Mouse (Mus musculus) hindbrain, embryonic 14.5 days (tissue): ENCODE measurements around the gene Olfr1316. TPM values are rescaled to one million over a fixed set of nuclear protein-coding genes. Genes with fewer than 3 reads are reported as not detected.

ENCODE experiments used
- ATAC-seq: fragments of 200-750 bp; cut with Nextera tagmentation; 2 replicates; pipeline ENCODE4 v1.8.0; 2017; ENCODE audit warnings: moderate number of reproducible peaks, mild to moderate bottlenecking, moderate TSS enrichment, moderate library complexity; ENCODE audit not compliant: low FRiP score
- DNase-seq: peaks from one replicate; pipeline ENCODE4 v3.0.0-alpha.2; 2015; ENCODE audit warnings: low spot score
- H3K27ac ChIP-seq: fragments of 300-500 bp; sonication (generic); 2 replicates; pipeline ENCODE4 v1.5.1; 2014; ENCODE audit warnings: mild to moderate bottlenecking, moderate library complexity
- H3K27me3 ChIP-seq: fragments of 300-500 bp; sonication (generic); 2 replicates; pipeline ENCODE4 v1.6.1; 2014; ENCODE audit warnings: mild to moderate bottlenecking, low read length, mixed read lengths; ENCODE audit not compliant: control insufficient read depth, insufficient read depth
- H3K36me3 ChIP-seq: fragments of 300-500 bp; sonication (generic); replicated peaks from 2 replicates; pipeline ENCODE4 v1.6.1; 2014; ENCODE audit not compliant: control insufficient read depth, insufficient read depth
- H3K4me1 ChIP-seq: fragments of 300-500 bp; sonication (generic); replicated peaks from 2 replicates; pipeline ENCODE4 v1.6.1; 2014; ENCODE audit warnings: antibody characterized with exemption, low read length, mixed read lengths; ENCODE audit not compliant: control insufficient read depth, insufficient read depth
- H3K4me2 ChIP-seq: fragments of 300-500 bp; sonication (generic); replicated peaks from 2 replicates; pipeline ENCODE4 v1.6.1; 2014; ENCODE audit warnings: mild to moderate bottlenecking, moderate library complexity
- H3K4me3 ChIP-seq: fragments of 300-500 bp; sonication (generic); replicated peaks from 2 replicates; pipeline ENCODE4 v1.5.1; 2014; ENCODE audit warnings: mild to moderate bottlenecking, low read length
- H3K9ac ChIP-seq: fragments of 300-500 bp; sonication (generic); 2 replicates; pipeline ENCODE4 v1.6.1; 2014
- H3K9me3 ChIP-seq: fragments of 300-500 bp; sonication (generic); 2 replicates; pipeline ENCODE4 v1.6.1; 2016; ENCODE audit warnings: low read length; ENCODE audit not compliant: control insufficient read depth
- whole genome bisulfite sequencing: fragments of 180-500 bp; shearing (Covaris S2); extraction: QIAGEN DNeasy Blood & Tissue Kit; methylation state at CpG from one replicate; pipeline ENCODE4 v1.1.7; 2014; 5-methylcytosine and 5-hydroxymethylcytosine counted together
- polyA plus RNA-seq: library from polyadenylated mRNA; unstranded; fragments of >200 nt; fragmentation: Nextera tagmentation; extraction: Ambion mirVana; gene quantifications from 2 replicates; pipeline ENCODE4 v1.2.1, GENCODE M21; 2014

Gene Olfr1316
- polyA plus RNA-seq, result not detected in 2 replicates

DNA sequence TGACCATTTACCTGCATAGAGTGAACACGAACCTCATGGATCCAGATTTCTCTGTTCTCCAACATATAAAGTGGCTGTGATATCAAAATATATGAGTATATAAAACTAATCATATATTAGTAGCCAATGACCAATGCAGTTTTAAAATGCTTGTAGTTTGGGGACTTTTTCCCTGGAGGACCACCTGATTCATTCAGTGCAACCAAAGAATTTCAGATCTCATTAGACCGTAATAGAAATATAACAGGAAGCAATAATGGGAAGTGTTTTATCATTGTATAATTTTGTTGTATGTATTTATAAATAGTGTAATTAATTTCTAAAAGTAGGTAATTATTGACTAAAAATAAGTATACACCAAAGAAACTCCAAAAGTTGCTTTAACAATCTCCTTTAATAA lies at the start of gene Olfr1316:
Gene Olfr1316 (minus strand): TSS at position 101 of the 400 bp plus-strand sequence.
- H3K9ac ChIP-seq, result no peak within 1 kb of the TSS

DNA sequence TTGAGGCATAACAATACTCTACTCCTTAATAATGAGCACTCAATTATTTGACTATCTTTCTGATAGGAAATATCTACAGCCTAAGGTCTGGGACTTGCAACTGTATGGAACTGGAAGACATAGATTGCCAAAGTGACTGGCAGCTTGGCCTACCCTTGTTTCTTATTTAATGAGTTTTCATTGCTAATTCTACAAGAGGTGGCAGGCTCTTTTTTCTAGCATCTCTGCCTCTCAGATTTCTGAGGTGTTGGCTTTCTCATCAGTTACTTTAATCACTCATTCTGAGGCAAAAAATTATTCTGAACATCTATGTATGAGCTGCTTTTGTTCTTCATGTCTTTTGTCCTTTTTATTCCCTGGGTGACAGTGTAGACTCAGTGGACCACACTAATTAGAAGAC lies 19.1 kb upstream of the Olfr1316 start, which contains the start of gene Olfr1318:
Gene Olfr1318 (plus strand): TSS at position 301 of the 400 bp plus-strand sequence.
- no peak within 1 kb of the TSS for H3K9ac ChIP-seq
- ATAC-seq, result no peak
- no peaks in the 10 kb centered on the region for H3K27me3 ChIP-seq
- no peak within 1 kb of the TSS for H3K4me3 ChIP-seq
- H3K36me3 ChIP-seq, result no peaks in the 10 kb centered on the region
- no peak for DNase-seq
- no peaks in the 10 kb centered on the region for H3K4me1 ChIP-seq
- no peak within 1 kb of the TSS for H3K4me2 ChIP-seq
- no peaks in the 10 kb centered on the region for H3K9me3 ChIP-seq
- H3K27ac ChIP-seq, result no peak within 1 kb of the TSS

More for the DNA sequence above, at the start of gene Olfr1316:
- H3K4me3 ChIP-seq, result no peak within 1 kb of the TSS
- no peak within 1 kb of the TSS for H3K4me2 ChIP-seq
- H3K36me3 ChIP-seq, result no peaks in the 10 kb centered on the region
- no peaks in the 10 kb centered on the region for H3K27me3 ChIP-seq
- 92% methylated on average over 2 of the region's 2 CpGs for WGBS
- H3K4me1 ChIP-seq, result no peaks in the 10 kb centered on the region
- H3K9me3 ChIP-seq, result no peaks in the 10 kb centered on the region
- DNase-seq (no peak), ATAC-seq (no peak)
- H3K27ac ChIP-seq, result no peak within 1 kb of the TSS

DNA sequence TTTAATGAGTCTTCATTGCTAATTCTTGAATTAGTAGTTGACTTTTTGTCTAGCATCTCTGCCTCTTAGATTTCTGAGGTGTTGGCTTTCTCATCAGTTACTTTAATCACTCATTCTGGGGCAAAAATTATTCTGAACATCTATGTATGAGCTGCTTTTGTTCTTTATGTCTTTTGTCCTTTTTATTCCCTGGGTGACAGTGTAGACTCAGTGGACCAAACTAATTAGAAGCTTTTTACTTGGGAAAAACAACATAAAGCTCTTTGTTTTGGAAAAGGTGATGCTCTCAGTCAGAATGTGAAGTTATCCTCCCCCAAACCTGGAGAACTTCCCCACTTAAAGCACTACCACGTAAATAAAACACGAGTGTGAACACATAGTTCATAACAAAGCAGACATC lies 5.3 kb upstream of the Olfr1316 start, which contains the start of gene Olfr1317:
Gene Olfr1317 (plus strand): TSS at position 301 of the 400 bp plus-strand sequence.
- DNase-seq (no peak), ATAC-seq (no peak)
- Histone ChIP-seq H3K9ac (no peak within 1 kb of the TSS), H3K36me3 (no peaks in the 10 kb centered on the region), H3K4me1 (no peaks in the 10 kb centered on the region), H3K9me3 (no peaks in the 10 kb centered on the region), H3K4me2 (no peak within 1 kb of the TSS), H3K27me3 (no peaks in the 10 kb centered on the region), H3K27ac (no peak within 1 kb of the TSS), H3K4me3 (no peak within 1 kb of the TSS)
- WGBS, result 79% methylated on average over 2 of the region's 2 CpGs

DNA sequence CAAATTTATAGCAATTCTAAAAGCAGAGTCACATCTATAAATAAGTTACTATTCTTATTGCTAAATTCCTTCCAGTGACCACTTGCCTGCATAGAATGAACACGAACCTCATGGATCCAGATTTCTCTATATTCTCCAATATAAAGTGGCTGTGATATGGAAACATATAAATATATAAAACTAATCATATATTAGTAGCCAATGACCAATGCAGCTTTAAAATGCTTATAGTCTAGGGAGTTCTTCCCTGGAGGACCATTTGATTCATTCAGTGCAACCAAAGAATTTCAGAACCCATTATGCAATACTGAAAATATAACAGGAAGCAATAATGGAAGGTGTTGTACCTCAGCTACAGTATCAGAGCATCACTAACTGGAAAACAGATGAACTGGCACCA lies 19.4 kb downstream of the Olfr1316 start, which contains the start of gene Olfr1315-ps1:
Gene Olfr1315-ps1 (minus strand): TSS at position 101 of the 400 bp plus-strand sequence.
- WGBS, result 86% methylated on average over 1 of the region's 1 CpGs

DNA sequence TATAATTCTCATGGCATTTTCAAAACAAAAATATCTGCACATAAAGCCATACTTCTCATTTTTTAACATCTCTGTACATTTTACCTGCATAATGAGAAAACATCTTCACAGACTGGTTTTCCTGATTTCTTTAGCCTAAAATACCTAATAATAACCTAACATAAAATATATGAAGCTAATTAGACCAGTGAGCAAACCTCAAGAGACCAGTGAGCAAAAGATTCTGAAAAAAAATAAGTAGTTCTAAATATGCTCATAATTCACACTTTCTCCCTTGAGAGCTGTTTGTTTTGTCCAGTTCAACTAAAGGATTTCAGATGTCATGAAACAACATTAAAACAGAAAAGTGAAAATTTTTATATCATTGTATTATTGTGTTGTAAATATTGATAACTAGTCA lies 38.1 kb downstream of the Olfr1316 start, which contains the start of gene Olfr1314:
Gene Olfr1314 (minus strand): TSS at position 101 of the 400 bp plus-strand sequence.
- no peaks in the 10 kb centered on the region for H3K9me3 ChIP-seq
- ATAC-seq, result no peak
- no peaks in the 10 kb centered on the region for H3K4me1 ChIP-seq
- no peak for DNase-seq
- H3K9ac ChIP-seq, result no peak within 1 kb of the TSS
- no peaks in the 10 kb centered on the region for H3K27me3 ChIP-seq
- H3K36me3 ChIP-seq, result no peaks in the 10 kb centered on the region
- H3K27ac ChIP-seq, result no peak within 1 kb of the TSS
- H3K4me3 ChIP-seq, result no peak within 1 kb of the TSS
- H3K4me2 ChIP-seq, result no peak within 1 kb of the TSS

More for the DNA sequence above, 19.4 kb downstream of the Olfr1316 start, which contains the start of gene Olfr1315-ps1:
- no peaks in the 10 kb centered on the region for H3K9me3 ChIP-seq
- no peak for DNase-seq
- no peaks in the 10 kb centered on the region for H3K36me3 ChIP-seq
- no peaks in the 10 kb centered on the region for H3K4me1 ChIP-seq
- no peak within 1 kb of the TSS for H3K4me3 ChIP-seq
- ATAC-seq, result no peak
- H3K27me3 ChIP-seq, result no peaks in the 10 kb centered on the region
- H3K27ac ChIP-seq, result no peak within 1 kb of the TSS
- no peak within 1 kb of the TSS for H3K9ac ChIP-seq
- no peak within 1 kb of the TSS for H3K4me2 ChIP-seq

DNA sequence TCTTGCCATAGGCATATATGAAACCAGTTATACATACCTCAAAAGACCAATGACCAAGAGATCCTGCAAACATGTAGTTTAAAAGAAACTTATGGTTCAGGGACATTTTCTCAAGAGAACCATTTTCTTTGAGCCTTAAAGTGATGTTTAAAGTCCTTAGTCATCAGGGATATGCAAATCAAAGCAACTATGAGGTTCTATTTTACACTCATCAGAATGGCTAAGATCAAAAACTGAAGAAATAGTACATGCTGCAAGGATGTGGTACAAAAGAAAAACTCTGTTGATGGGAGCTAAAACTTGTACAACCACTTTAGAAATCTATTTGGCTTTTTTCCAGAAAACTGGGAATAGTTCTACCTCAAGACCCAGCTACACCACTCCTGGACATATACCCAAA lies 57.0 kb downstream of the Olfr1316 start, which contains the start of gene Olfr1313:
Gene Olfr1313 (minus strand): TSS at position 101 of the 400 bp plus-strand sequence.
- DNase-seq (no peak), ATAC-seq (no peak)
- H3K9ac ChIP-seq, result no peak within 1 kb of the TSS
- no peak within 1 kb of the TSS for H3K27ac ChIP-seq
- no peak within 1 kb of the TSS for H3K4me3 ChIP-seq
- no peaks in the 10 kb centered on the region for H3K27me3 ChIP-seq
- H3K4me1 ChIP-seq, result no peaks in the 10 kb centered on the region
- H3K36me3 ChIP-seq, result no peaks in the 10 kb centered on the region
- H3K4me2 ChIP-seq, result no peak within 1 kb of the TSS
- no peaks in the 10 kb centered on the region for H3K9me3 ChIP-seq

Other genes starting within 250 kb of the Olfr1316 start
- gene Olfr1306, start 218.7 kb downstream of the Olfr1316 start, polyA plus RNA-seq, result not detected in 2 replicates
- not detected in 2 replicates for gene Olfr1307, start 185.5 kb downstream of the Olfr1316 start, polyA plus RNA-seq
- gene Olfr1308, start 170.0 kb downstream of the Olfr1316 start, polyA plus RNA-seq, result not detected in 2 replicates
- gene Olfr1309, start 144.7 kb downstream of the Olfr1316 start, polyA plus RNA-seq, result not detected in 2 replicates
- gene Olfr1310, start 122.3 kb downstream of the Olfr1316 start, polyA plus RNA-seq, result not detected in 2 replicates
- gene Olfr1311, start 110.6 kb downstream of the Olfr1316 start, polyA plus RNA-seq, result not detected in 2 replicates
- gene Olfr1312, start 84.7 kb downstream of the Olfr1316 start, polyA plus RNA-seq, result not detected in 2 replicates
- not detected in 2 replicates for gene Olfr1313, start 57.1 kb downstream of the Olfr1316 start, polyA plus RNA-seq
- gene Olfr1314, start 38.2 kb downstream of the Olfr1316 start, polyA plus RNA-seq, result not detected in 2 replicates
- not detected in 2 replicates for gene Olfr1315-ps1, start 19.5 kb downstream of the Olfr1316 start, polyA plus RNA-seq
- gene Olfr1317, start 5.4 kb upstream of the Olfr1316 start, polyA plus RNA-seq, result not detected in 2 replicates
- 0.12 and 0.23 TPM in 2 replicates for gene Olfr1318, start 19.2 kb upstream of the Olfr1316 start, polyA plus RNA-seq
- 22.0 and 23.1 TPM in 2 replicates for gene Lpcat4, start 104.5 kb upstream of the Olfr1316 start, polyA plus RNA-seq
- not detected in 2 replicates for gene Nutm1, start 124.3 kb upstream of the Olfr1316 start, polyA plus RNA-seq
- gene Nop10, start 126.9 kb upstream of the Olfr1316 start, polyA plus RNA-seq, result 169 and 177 TPM in 2 replicates
- gene Slc12a6, start 130.8 kb upstream of the Olfr1316 start, polyA plus RNA-seq, result 25.6 and 25.7 TPM in 2 replicates
- not detected in 2 replicates for gene Gm21985, start 131.3 kb upstream of the Olfr1316 start, polyA plus RNA-seq
- gene Emc4, start 233.1 kb upstream of the Olfr1316 start, polyA plus RNA-seq, result 176 and 190 TPM in 2 replicates
- 36.2 and 42.7 TPM in 2 replicates for gene Katnbl1, start 244.2 kb upstream of the Olfr1316 start, polyA plus RNA-seq